Mouse (Mus musculus) forebrain, embryonic 12.5 days (tissue): ENCODE measurements around the gene Slc35c2. TPM values are rescaled to one million over a fixed set of nuclear protein-coding genes. Genes with fewer than 3 reads are reported as not detected.
A peak's percentile ranks its signal among the peaks of the same experiment; 100 is the strongest.

Source experiments
- ATAC-seq: fragments of 200-750 bp; cut with Nextera tagmentation; 2 replicates; pipeline ENCODE4 v1.8.0; 2017; ENCODE audit warnings: moderate TSS enrichment; ENCODE audit not compliant: low FRiP score
- H3K27ac ChIP-seq: fragments of 300-500 bp; sonication (generic); 2 replicates; pipeline ENCODE4 v1.5.1; 2016; ENCODE audit warnings: mild to moderate bottlenecking
- H3K27me3 ChIP-seq: fragments of 300-500 bp; sonication (generic); 2 replicates; pipeline ENCODE4 v1.6.1; 2016; ENCODE audit warnings: mild to moderate bottlenecking
- H3K36me3 ChIP-seq: fragments of 300-500 bp; sonication (generic); replicated peaks from 2 replicates; pipeline ENCODE4 v1.6.1; 2016; ENCODE audit warnings: mild to moderate bottlenecking
- H3K4me1 ChIP-seq: fragments of 300-500 bp; sonication (generic); 2 replicates; pipeline ENCODE4 v1.6.1; 2016
- H3K4me2 ChIP-seq: fragments of 300-500 bp; sonication (generic); 2 replicates; pipeline ENCODE4 v1.6.1; 2016; ENCODE audit warnings: mild to moderate bottlenecking, moderate library complexity
- H3K4me3 ChIP-seq: fragments of 300-500 bp; sonication (generic); replicated peaks from 2 replicates; pipeline ENCODE4 v1.5.1; 2016; ENCODE audit warnings: mild to moderate bottlenecking
- H3K9ac ChIP-seq: fragments of 300-500 bp; sonication (generic); 2 replicates; pipeline ENCODE4 v1.6.1; 2016; ENCODE audit warnings: mild to moderate bottlenecking
- H3K9me3 ChIP-seq: fragments of 300-500 bp; sonication (generic); 2 replicates; pipeline ENCODE4 v1.6.1; 2016
- WGBS: fragments of 180-500 bp; shearing (Covaris S2); methylation state at CpG from one replicate; pipeline ENCODE4 v1.1.7; 2016; 5-methylcytosine and 5-hydroxymethylcytosine counted together
- polyA plus RNA-seq: library from polyadenylated mRNA; unstranded; fragments of >200 nt; fragmentation: Nextera tagmentation; extraction: Ambion mirVana; gene quantifications from 2 replicates; pipeline ENCODE4 v1.2.1, GENCODE M21; 2016

The Slc35c2 gene
- polyA plus RNA-seq: 57.9 and 62.4 TPM in 2 replicates

GRCm38 (mm10) chr2:165287202-165287984 is at the start of gene Slc35c2:
Slc35c2 (minus strand) TSS chr2:165287869.
- Histone ChIP-seq H3K27me3 (no peaks in the 10 kb centered on the region), H3K4me3 (peak within 1 kb of the TSS; percentile 78), H3K9ac (peak within 1 kb of the TSS; percentile 78), H3K4me2 (peak within 1 kb of the TSS; percentile 92), H3K27ac (peak within 1 kb of the TSS; percentile 78), H3K36me3 (peaks cover 46% of the 10 kb centered on the region), H3K4me1 (peaks cover 25% of the 10 kb centered on the region), H3K9me3 (no peaks in the 10 kb centered on the region)
- peak; percentile 93 for ATAC-seq
- 1% methylated on average over 49 of the region's 49 CpGs for WGBS

GRCm38 (mm10) chr2:165337191-165337590 is 49.5 kb upstream of the Slc35c2 start:
- H3K36me3 ChIP-seq: no peaks in the 10 kb centered on the region
- no peak for ATAC-seq
- H3K9ac ChIP-seq: no peak overlapping the region
- WGBS: 27% methylated on average over 3 of the region's 3 CpGs
- no peak overlapping the region for H3K27ac ChIP-seq
- H3K4me3 ChIP-seq: no peak overlapping the region
- 0 out of 2 replicates have a peak, but pooled peaks cover 6% of the 10 kb centered on the region for H3K27me3 ChIP-seq
- H3K4me2 ChIP-seq: no peak overlapping the region
- H3K4me1 ChIP-seq: peaks cover 11% of the 10 kb centered on the region; the same call in 1 of the 2 replicates
- H3K9me3 ChIP-seq: no peaks in the 10 kb centered on the region

GRCm38 (mm10) chr2:165332610-165333210 is 45.0 kb upstream of the Slc35c2 start:
- Histone ChIP-seq H3K4me2 (no peak overlapping the region), H3K36me3 (no peaks in the 10 kb centered on the region), H3K9me3 (no peaks in the 10 kb centered on the region), H3K27ac (no peak overlapping the region), H3K4me1 (peaks cover 15% of the 10 kb centered on the region), H3K9ac (no peak overlapping the region), H3K27me3 (peaks cover 16% of the 10 kb centered on the region), H3K4me3 (no peak overlapping the region)
- 45% methylated on average over 14 of the region's 14 CpGs for WGBS
- ATAC-seq: no peak

GRCm38 (mm10) chr2:165329703-165330102 is 42.0 kb upstream of the Slc35c2 start:
- no peak for ATAC-seq
- Histone ChIP-seq H3K27ac (no peak overlapping the region), H3K9ac (no peak overlapping the region), H3K4me3 (no peak overlapping the region), H3K4me1 (peaks cover 33% of the 10 kb centered on the region), H3K9me3 (no peaks in the 10 kb centered on the region), H3K27me3 (peaks cover 16% of the 10 kb centered on the region), H3K36me3 (no peaks in the 10 kb centered on the region), H3K4me2 (no peak overlapping the region)
- WGBS: 65% methylated on average over 3 of the region's 3 CpGs

GRCm38 (mm10) chr2:165328746-165329145 is 41.1 kb upstream of the Slc35c2 start:
- Histone ChIP-seq H3K4me2 (no peak overlapping the region), H3K4me1 (peaks cover 43% of the 10 kb centered on the region), H3K27ac (no peak overlapping the region), H3K36me3 (no peaks in the 10 kb centered on the region), H3K9ac (no peak overlapping the region), H3K9me3 (no peaks in the 10 kb centered on the region), H3K27me3 (peaks cover 16% of the 10 kb centered on the region), H3K4me3 (no peak overlapping the region)
- ATAC-seq: no peak
- WGBS: 81% methylated on average over 5 of the region's 5 CpGs

GRCm38 (mm10) chr2:165327386-165327785 is 39.7 kb upstream of the Slc35c2 start:
- Histone ChIP-seq H3K9me3 (no peaks in the 10 kb centered on the region), H3K4me2 (peak overlapping the region; percentile 77), H3K27ac (peak overlapping the region; percentile 89), H3K36me3 (no peaks in the 10 kb centered on the region; the same call in 1 of the 2 replicates), H3K27me3 (peaks cover 16% of the 10 kb centered on the region), H3K4me3 (peak overlapping the region; percentile 93), H3K9ac (peak overlapping the region; percentile 89), H3K4me1 (peaks cover 48% of the 10 kb centered on the region)
- no peak for ATAC-seq
- 32% methylated on average over 7 of the region's 7 CpGs for WGBS

GRCm38 (mm10) chr2:165326304-165327190 is 38.9 kb upstream of the Slc35c2 start, which contains the start of gene Elmo2:
Elmo2 (minus strand) TSS chr2:165326479.
- H3K4me1 ChIP-seq: peaks cover 55% of the 10 kb centered on the region
- H3K9ac ChIP-seq: peak within 1 kb of the TSS; percentile 89
- WGBS: under 1% methylated on average over 50 of the region's 55 CpGs
- H3K4me3 ChIP-seq: peak within 1 kb of the TSS; percentile 93
- H3K36me3 ChIP-seq: no peaks in the 10 kb centered on the region; the same call in 1 of the 2 replicates
- H3K27ac ChIP-seq: peak within 1 kb of the TSS; percentile 89
- H3K27me3 ChIP-seq: peaks cover 17% of the 10 kb centered on the region
- peak within 1 kb of the TSS; percentile 77 for H3K4me2 ChIP-seq
- H3K9me3 ChIP-seq: no peaks in the 10 kb centered on the region
- peak; percentile 97 for ATAC-seq

GRCm38 (mm10) chr2:165325521-165326303 is 38.0 kb upstream of the Slc35c2 start:
- Histone ChIP-seq H3K27ac (peak overlapping the region; percentile 89), H3K27me3 (peaks cover 19% of the 10 kb centered on the region), H3K9me3 (no peaks in the 10 kb centered on the region), H3K4me1 (peaks cover 63% of the 10 kb centered on the region), H3K36me3 (no peaks in the 10 kb centered on the region; the same call in 1 of the 2 replicates), H3K4me3 (peak overlapping the region; percentile 93), H3K9ac (peak overlapping the region; percentile 89), H3K4me2 (peak overlapping the region; percentile 77)
- WGBS: under 1% methylated on average over 25 of the region's 30 CpGs
- peak; percentile 36; the same call in 1 of the 2 replicates for ATAC-seq

- Histone ChIP-seq H3K27me3 (peaks cover 18% of the 10 kb centered on the region; the same call in 1 of the 2 replicates), H3K4me3 (no peak overlapping the region), H3K36me3 (no peaks in the 10 kb centered on the region; the same call in 1 of the 2 replicates), H3K4me1 (peaks cover 72% of the 10 kb centered on the region), H3K9me3 (no peaks in the 10 kb centered on the region), H3K9ac (no peak overlapping the region), H3K4me2 (peak overlapping the region; percentile 5; the same call in 1 of the 2 replicates), H3K27ac (no peak overlapping the region)
- 49% methylated on average over 5 of the region's 5 CpGs for WGBS
- no peak for ATAC-seq
Measured at GRCm38 (mm10) chr2:165323928-165324327, 36.3 kb upstream of the Slc35c2 start.

GRCm38 (mm10) chr2:165323484-165323883 is 35.8 kb upstream of the Slc35c2 start:
- H3K4me3 ChIP-seq: no peak overlapping the region
- H3K27ac ChIP-seq: no peak overlapping the region
- ATAC-seq: no peak
- no peaks in the 10 kb centered on the region for H3K9me3 ChIP-seq
- 57% methylated on average over 5 of the region's 5 CpGs for WGBS
- peaks cover 16% of the 10 kb centered on the region; the same call in 1 of the 2 replicates for H3K27me3 ChIP-seq
- no peaks in the 10 kb centered on the region; the same call in 1 of the 2 replicates for H3K36me3 ChIP-seq
- H3K4me1 ChIP-seq: peaks cover 76% of the 10 kb centered on the region
- no peak overlapping the region for H3K4me2 ChIP-seq
- no peak overlapping the region for H3K9ac ChIP-seq
